Mouse (Mus musculus): ENCODE data around the gene Acrbp. TPM values are rescaled to one million over a fixed set of nuclear protein-coding genes. Genes with fewer than 3 reads are reported as not detected.

The Acrbp gene
- polyA plus RNA-seq (2012; fragmentation: generic; extraction: Trizol): 0.91 TPM
- long read RNA-seq, experiment 1: 0 reads
- long read RNA-seq, experiment 2: 0 reads

DNA sequence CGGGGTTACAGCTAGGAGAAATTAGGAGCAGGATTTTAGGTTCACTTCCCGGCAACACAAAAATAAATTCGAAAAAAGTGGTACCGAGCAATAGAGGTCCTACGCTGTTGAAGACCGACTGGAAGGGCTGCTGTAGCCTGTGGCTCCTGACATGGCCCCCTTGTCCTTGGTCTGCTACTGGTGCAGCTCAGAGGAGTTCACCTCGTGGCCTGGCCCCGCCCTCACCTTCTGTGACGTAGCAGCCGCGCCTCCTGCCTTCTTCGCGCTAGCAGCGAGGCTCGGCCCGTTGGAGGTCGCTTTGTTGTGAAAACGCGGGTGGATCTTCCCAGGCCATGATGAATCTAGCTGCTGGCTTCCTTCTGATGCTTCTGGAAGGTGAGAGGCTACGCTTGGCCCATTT, at the start of gene Acrbp:
Gene Acrbp (plus strand): TSS at position 12 of the 400 bp plus-strand sequence.
- no peaks in the 10 kb centered on the region for H3K79me3 ChIP-seq (ENCODE audit: low read depth)
- no peak within 1 kb of the TSS for H3ac ChIP-seq (ENCODE audit: control insufficient read depth, insufficient read length, low read depth)
- no peak for TF ChIP-seq USF1 (IDR thresholded peaks at IDR 0.05; ENCODE audit: low read depth)
- no peak within 1 kb of the TSS for H3K4me3 ChIP-seq (ENCODE audit: insufficient read depth, poor library complexity, severe bottlenecking)
- peaks cover 42% of the 10 kb centered on the region for H3K36me3 ChIP-seq (ENCODE audit: control insufficient read depth, insufficient read depth)
- H3K27me3 ChIP-seq (ENCODE audit: control insufficient read depth, insufficient read depth, insufficient read length): no peaks in the 10 kb centered on the region
- H3K79me2 ChIP-seq (ENCODE audit: control insufficient read depth, insufficient read depth): no peaks in the 10 kb centered on the region

DNA sequence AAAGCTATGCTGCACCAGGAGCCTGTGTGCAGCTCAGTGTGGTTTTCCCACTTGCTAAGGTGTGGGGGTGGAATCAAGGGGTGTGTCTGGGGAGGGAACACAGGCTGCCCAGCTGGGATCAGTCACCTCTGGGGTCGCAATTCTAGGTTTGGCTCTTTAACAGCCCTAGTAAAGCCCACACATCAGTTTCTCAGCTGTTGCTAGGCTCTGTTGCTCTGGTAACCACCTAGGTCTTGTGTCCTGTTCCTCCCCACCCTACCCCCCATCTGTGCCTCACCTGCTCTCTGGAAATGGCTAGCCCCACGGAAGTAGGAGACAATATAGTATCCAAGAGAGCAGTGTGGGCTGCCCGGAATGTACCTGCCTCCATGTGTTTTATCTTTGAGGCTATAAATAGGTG, 45.8 kb upstream of the Acrbp start:
- no peak overlapping the region for H3K4me3 ChIP-seq (ENCODE audit: insufficient read depth, poor library complexity, severe bottlenecking)
- peaks cover 11% of the 10 kb centered on the region for H3K79me2 ChIP-seq (ENCODE audit: control insufficient read depth, insufficient read depth)
- no peak overlapping the region for H3ac ChIP-seq (ENCODE audit: control insufficient read depth, insufficient read length, low read depth)
- no peaks in the 10 kb centered on the region for H3K36me3 ChIP-seq (ENCODE audit: control insufficient read depth, insufficient read depth)
- H3K27me3 ChIP-seq (ENCODE audit: control insufficient read depth, insufficient read depth, insufficient read length): no peaks in the 10 kb centered on the region
- no peaks in the 10 kb centered on the region for H3K79me3 ChIP-seq (ENCODE audit: low read depth)
- TF ChIP-seq MYOD1 (IDR thresholded peaks at IDR 0.05; ENCODE audit: control insufficient read depth, insufficient read length, low read depth) (no peak), FOSL1 (IDR thresholded peaks at IDR 0.05; ENCODE audit: insufficient read depth, low read length, poor library complexity, severe bottlenecking) (no peak), CEBPB (IDR thresholded peaks at IDR 0.05; ENCODE audit: low read depth) (no peak), MYOG (IDR thresholded peaks at IDR 0.05; ENCODE audit: control insufficient read depth, extremely low read depth, insufficient read length) (no peak), MAX (IDR thresholded peaks at IDR 0.05) (no peak), CTCF (IDR thresholded peaks at IDR 0.05; ENCODE audit: control insufficient read depth, insufficient read depth, insufficient read length) (no peak), USF1 (IDR thresholded peaks at IDR 0.05; ENCODE audit: low read depth) (no peak)

DNA sequence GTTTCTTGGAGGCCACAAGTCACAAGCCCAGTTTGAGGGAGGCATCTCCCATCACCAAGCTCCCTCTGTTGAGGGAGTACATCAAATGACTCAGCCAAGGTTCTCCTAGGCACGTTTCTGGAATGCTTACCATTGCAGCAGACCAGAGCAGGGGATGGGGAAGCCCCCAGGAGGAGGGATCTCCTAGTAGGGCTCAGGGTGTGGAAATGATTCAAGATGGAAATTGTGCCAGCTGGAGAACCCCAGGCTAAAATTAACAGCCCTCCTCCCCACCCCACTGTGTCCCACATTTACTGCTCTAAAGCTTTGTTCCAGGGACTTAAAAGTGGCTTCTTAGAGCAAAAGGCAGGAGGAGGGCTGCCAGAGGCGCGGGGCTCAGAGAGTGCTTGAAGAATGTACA, 44.4 kb upstream of the Acrbp start:
- Histone ChIP-seq H3K36me3 (ENCODE audit: control insufficient read depth, insufficient read depth) (no peaks in the 10 kb centered on the region), H3K79me2 (ENCODE audit: control insufficient read depth, insufficient read depth) (peaks cover 19% of the 10 kb centered on the region), H3K79me3 (ENCODE audit: low read depth) (peaks cover 6% of the 10 kb centered on the region), H3ac (ENCODE audit: control insufficient read depth, insufficient read length, low read depth) (no peak overlapping the region), H3K4me3 (ENCODE audit: insufficient read depth, poor library complexity, severe bottlenecking) (no peak overlapping the region), H3K27me3 (ENCODE audit: control insufficient read depth, insufficient read depth, insufficient read length) (no peaks in the 10 kb centered on the region)
- TF ChIP-seq FOSL1 (IDR thresholded peaks at IDR 0.05; ENCODE audit: insufficient read depth, low read length, poor library complexity, severe bottlenecking) (no peak), USF1 (IDR thresholded peaks at IDR 0.05; ENCODE audit: low read depth) (no peak), CTCF (IDR thresholded peaks at IDR 0.05; ENCODE audit: control insufficient read depth, insufficient read depth, insufficient read length) (no peak), MAX (IDR thresholded peaks at IDR 0.05) (no peak), MYOG (IDR thresholded peaks at IDR 0.05; ENCODE audit: control insufficient read depth, extremely low read depth, insufficient read length) (no peak), CEBPB (IDR thresholded peaks at IDR 0.05; ENCODE audit: low read depth) (no peak), MYOD1 (IDR thresholded peaks at IDR 0.05; ENCODE audit: control insufficient read depth, insufficient read length, low read depth) (no peak)

GRCm38 (mm10) chr6:125008060-125008459, 41.4 kb upstream of the Acrbp start:
- peak overlapping the region; percentile 46 for H3K4me3 ChIP-seq (ENCODE audit: insufficient read depth, poor library complexity, severe bottlenecking)
- H3K27me3 ChIP-seq (ENCODE audit: control insufficient read depth, insufficient read depth, insufficient read length): no peaks in the 10 kb centered on the region
- no peak for TF ChIP-seq MYOD1 (IDR thresholded peaks at IDR 0.05; ENCODE audit: control insufficient read depth, insufficient read length, low read depth)
- no peak for TF ChIP-seq MYOG (IDR thresholded peaks at IDR 0.05; ENCODE audit: control insufficient read depth, extremely low read depth, insufficient read length)
- TF ChIP-seq CTCF (IDR thresholded peaks at IDR 0.05; ENCODE audit: control insufficient read depth, insufficient read depth, insufficient read length): no peak
- TF ChIP-seq FOSL1 (IDR thresholded peaks at IDR 0.05; ENCODE audit: insufficient read depth, low read length, poor library complexity, severe bottlenecking): no peak
- TF ChIP-seq MAX (IDR thresholded peaks at IDR 0.05): no peak
- no peak for TF ChIP-seq USF1 (IDR thresholded peaks at IDR 0.05; ENCODE audit: low read depth)
- TF ChIP-seq CEBPB (IDR thresholded peaks at IDR 0.05; ENCODE audit: low read depth): no peak
- H3K79me2 ChIP-seq (ENCODE audit: control insufficient read depth, insufficient read depth): peaks cover 48% of the 10 kb centered on the region
- peaks cover 23% of the 10 kb centered on the region for H3K36me3 ChIP-seq (ENCODE audit: control insufficient read depth, insufficient read depth)
- H3K79me3 ChIP-seq (ENCODE audit: low read depth): peaks cover 35% of the 10 kb centered on the region
- peak overlapping the region; percentile 22 for H3ac ChIP-seq (ENCODE audit: control insufficient read depth, insufficient read length, low read depth)

GRCm38 (mm10) chr6:125008586-125009128, 40.8 kb upstream of the Acrbp start:
- Histone ChIP-seq H3K36me3 (ENCODE audit: control insufficient read depth, insufficient read depth) (peaks cover 29% of the 10 kb centered on the region), H3K79me2 (ENCODE audit: control insufficient read depth, insufficient read depth) (peaks cover 54% of the 10 kb centered on the region), H3ac (ENCODE audit: control insufficient read depth, insufficient read length, low read depth) (peak overlapping the region; percentile 97), H3K4me3 (ENCODE audit: insufficient read depth, poor library complexity, severe bottlenecking) (peak overlapping the region; percentile 71), H3K79me3 (ENCODE audit: low read depth) (peaks cover 40% of the 10 kb centered on the region), H3K27me3 (ENCODE audit: control insufficient read depth, insufficient read depth, insufficient read length) (no peaks in the 10 kb centered on the region)
- TF ChIP-seq CTCF (IDR thresholded peaks at IDR 0.05; ENCODE audit: control insufficient read depth, insufficient read depth, insufficient read length) (no peak), USF1 (IDR thresholded peaks at IDR 0.05; ENCODE audit: low read depth) (no peak), CEBPB (IDR thresholded peaks at IDR 0.05; ENCODE audit: low read depth) (no peak), FOSL1 (IDR thresholded peaks at IDR 0.05; ENCODE audit: insufficient read depth, low read length, poor library complexity, severe bottlenecking) (no peak), MAX (IDR thresholded peaks at IDR 0.05) (peak; percentile 80), MYOG (IDR thresholded peaks at IDR 0.05; ENCODE audit: control insufficient read depth, extremely low read depth, insufficient read length) (no peak), MYOD1 (IDR thresholded peaks at IDR 0.05; ENCODE audit: control insufficient read depth, insufficient read length, low read depth) (no peak)

DNA sequence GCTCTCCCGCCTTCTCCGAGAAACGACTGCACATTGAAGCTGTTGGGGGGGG, 40.5 kb upstream of the Acrbp start, which contains the start of gene Zfp384:
Gene Zfp384 (plus strand): TSS at position 17 of the 52 bp plus-strand sequence.
- Histone ChIP-seq H3K36me3 (ENCODE audit: control insufficient read depth, insufficient read depth) (peaks cover 32% of the 10 kb centered on the region), H3K27me3 (ENCODE audit: control insufficient read depth, insufficient read depth, insufficient read length) (no peaks in the 10 kb centered on the region), H3K79me3 (ENCODE audit: low read depth) (peaks cover 43% of the 10 kb centered on the region), H3K79me2 (ENCODE audit: control insufficient read depth, insufficient read depth) (peaks cover 57% of the 10 kb centered on the region), H3K4me3 (ENCODE audit: insufficient read depth, poor library complexity, severe bottlenecking) (peak within 1 kb of the TSS; percentile 71), H3ac (ENCODE audit: control insufficient read depth, insufficient read length, low read depth) (peak within 1 kb of the TSS; percentile 97)
- no peak for TF ChIP-seq CEBPB (IDR thresholded peaks at IDR 0.05; ENCODE audit: low read depth)
- TF ChIP-seq CTCF (IDR thresholded peaks at IDR 0.05; ENCODE audit: control insufficient read depth, insufficient read depth, insufficient read length): no peak
- TF ChIP-seq USF1 (IDR thresholded peaks at IDR 0.05; ENCODE audit: low read depth): no peak
- TF ChIP-seq FOSL1 (IDR thresholded peaks at IDR 0.05; ENCODE audit: insufficient read depth, low read length, poor library complexity, severe bottlenecking): no peak
- no peak for TF ChIP-seq MYOD1 (IDR thresholded peaks at IDR 0.05; ENCODE audit: control insufficient read depth, insufficient read length, low read depth)
- TF ChIP-seq MYOG (IDR thresholded peaks at IDR 0.05; ENCODE audit: control insufficient read depth, extremely low read depth, insufficient read length): no peak
- TF ChIP-seq MAX (IDR thresholded peaks at IDR 0.05): no peak

All from C2C12 (cell line).